Mouse (Mus musculus) forebrain, embryonic 16.5 days (tissue): ENCODE results near the gene 6430571L13Rik. TPM values are rescaled to one million over a fixed set of nuclear protein-coding genes. Genes with fewer than 3 reads are reported as not detected.
A peak's percentile ranks its signal among the peaks of the same experiment; 100 is the strongest.

Source experiments
- ATAC-seq: fragments of 200-750 bp; cut with Nextera tagmentation; 2 replicates; pipeline ENCODE4 v1.8.0; 2017; ENCODE audit warnings: mild to moderate bottlenecking, moderate library complexity
- H3K27ac ChIP-seq: fragments of 300-500 bp; sonication (generic); 2 replicates; pipeline ENCODE4 v1.5.1; 2014; ENCODE audit warnings: low read length, control low read depth
- H3K27me3 ChIP-seq: fragments of 300-500 bp; sonication (generic); replicated peaks from 2 replicates; pipeline ENCODE4 v1.6.1; 2014; ENCODE audit warnings: low read length; ENCODE audit not compliant: control insufficient read depth, insufficient read depth
- H3K36me3 ChIP-seq: fragments of 300-500 bp; sonication (generic); 2 replicates; pipeline ENCODE4 v1.6.1; 2014; ENCODE audit not compliant: control insufficient read depth, insufficient read depth
- H3K4me1 ChIP-seq: fragments of 300-500 bp; sonication (generic); replicated peaks from 2 replicates; pipeline ENCODE4 v1.6.1; 2014; ENCODE audit warnings: low read length; ENCODE audit not compliant: control insufficient read depth, insufficient read depth
- H3K4me2 ChIP-seq: fragments of 300-500 bp; sonication (generic); 2 replicates; pipeline ENCODE4 v1.6.1; 2014; ENCODE audit warnings: mild to moderate bottlenecking, low read length, control low read depth
- H3K4me3 ChIP-seq: fragments of 300-500 bp; sonication (generic); replicated peaks from 2 replicates; pipeline ENCODE4 v1.5.1; 2014; ENCODE audit warnings: mild to moderate bottlenecking, low read length, control low read depth
- H3K9ac ChIP-seq: fragments of 300-500 bp; sonication (generic); replicated peaks from 2 replicates; pipeline ENCODE4 v1.6.1; 2014; ENCODE audit warnings: low read depth, low read length, control low read depth
- H3K9me3 ChIP-seq: fragments of 300-500 bp; sonication (generic); 2 replicates; pipeline ENCODE4 v1.6.1; 2016; ENCODE audit warnings: low read length; ENCODE audit not compliant: control insufficient read depth
- WGBS: fragments of 180-500 bp; shearing (Covaris S2); extraction: QIAGEN DNeasy Blood & Tissue Kit; methylation state at CpG from one replicate; pipeline ENCODE4 v1.1.7; 2014; 5-methylcytosine and 5-hydroxymethylcytosine counted together
- polyA plus RNA-seq: library from polyadenylated mRNA; unstranded; fragments of >200 nt; fragmentation: Nextera tagmentation; extraction: Ambion mirVana; gene quantifications from 2 replicates; pipeline ENCODE4 v1.2.1, GENCODE M21; 2015

Gene 6430571L13Rik
- polyA plus RNA-seq, result 3.3 and 5.4 TPM in 2 replicates

DNA sequence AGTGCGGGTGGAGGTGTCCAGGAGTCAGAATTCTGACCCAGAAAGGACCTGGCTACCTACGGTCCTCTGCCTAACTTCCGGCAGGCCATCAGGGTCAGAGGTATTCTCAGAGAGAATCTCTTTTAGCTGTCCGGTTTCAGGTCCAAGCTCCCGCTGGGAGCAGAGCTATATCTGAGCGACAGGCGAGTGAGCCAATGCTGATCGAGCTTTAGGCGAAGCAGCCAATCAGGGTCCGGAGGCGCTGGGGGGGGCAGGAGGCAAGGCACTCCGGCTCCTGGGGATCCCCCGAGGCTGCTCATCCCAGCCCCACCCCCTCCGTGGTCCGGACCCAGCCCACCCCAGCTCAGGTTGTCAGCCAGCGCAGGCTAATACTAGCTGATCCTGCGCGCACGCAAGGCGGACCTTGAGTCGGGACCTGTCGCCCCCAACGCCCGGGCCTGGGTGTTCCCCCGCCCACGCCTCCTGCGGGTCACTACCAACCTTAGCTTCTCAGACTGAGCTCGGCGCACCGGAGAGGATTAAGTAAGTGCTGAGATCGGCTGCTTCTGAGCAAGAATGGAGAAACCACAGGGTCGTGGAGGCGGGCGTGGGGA is at the start of gene 6430571L13Rik:
6430571L13Rik (plus strand) TSS at position 336 of the 593 bp plus-strand sequence.
- peak within 1 kb of the TSS; percentile 72 for H3K4me2 ChIP-seq
- H3K27ac ChIP-seq, result 0 out of 2 replicates have a peak within 1 kb of the TSS, but pooled peaks have one; percentile 27
- ATAC-seq, result peak; percentile 95
- H3K36me3 ChIP-seq, result no peaks in the 10 kb centered on the region
- WGBS, result under 1% methylated on average over 34 of the region's 34 CpGs
- no peaks in the 10 kb centered on the region for H3K27me3 ChIP-seq
- no peaks in the 10 kb centered on the region for H3K9me3 ChIP-seq
- H3K9ac ChIP-seq, result peak within 1 kb of the TSS; percentile 82
- peak within 1 kb of the TSS; percentile 74 for H3K4me3 ChIP-seq
- H3K4me1 ChIP-seq, result peaks cover 22% of the 10 kb centered on the region

DNA sequence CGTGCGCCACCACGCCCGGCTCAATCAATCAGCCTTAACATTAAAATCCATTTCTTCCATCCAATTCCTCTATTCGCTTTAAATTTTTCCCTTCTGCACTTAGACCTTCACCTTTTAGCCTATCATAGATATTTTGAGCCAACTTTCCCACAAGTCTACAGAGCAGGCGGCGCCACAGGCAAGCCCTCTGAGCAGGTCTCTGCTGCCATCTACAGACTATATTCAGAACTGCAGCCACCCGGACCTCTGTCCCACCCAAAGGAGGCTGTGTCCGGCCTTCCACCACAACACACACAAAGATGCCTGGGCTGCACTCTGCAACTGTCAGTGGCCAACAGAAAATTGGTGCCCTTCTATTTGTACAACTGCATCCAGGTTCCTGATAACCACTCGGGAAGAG is 49.5 kb upstream of the 6430571L13Rik start:
- Histone ChIP-seq H3K27ac (no peak overlapping the region), H3K4me1 (peaks cover 12% of the 10 kb centered on the region), H3K9me3 (no peaks in the 10 kb centered on the region), H3K36me3 (no peaks in the 10 kb centered on the region), H3K4me3 (no peak overlapping the region), H3K9ac (no peak overlapping the region), H3K27me3 (0 out of 2 replicates have a peak, but pooled peaks cover 4% of the 10 kb centered on the region), H3K4me2 (no peak overlapping the region)
- WGBS, result 29% methylated on average over 10 of the region's 10 CpGs
- ATAC-seq, result peak; percentile 72

GRCm38 (mm10) chr9:107294249-107294648 is 46.2 kb upstream of the 6430571L13Rik start:
- WGBS, result 9% methylated on average over 6 of the region's 6 CpGs
- no peaks in the 10 kb centered on the region for H3K9me3 ChIP-seq

DNA sequence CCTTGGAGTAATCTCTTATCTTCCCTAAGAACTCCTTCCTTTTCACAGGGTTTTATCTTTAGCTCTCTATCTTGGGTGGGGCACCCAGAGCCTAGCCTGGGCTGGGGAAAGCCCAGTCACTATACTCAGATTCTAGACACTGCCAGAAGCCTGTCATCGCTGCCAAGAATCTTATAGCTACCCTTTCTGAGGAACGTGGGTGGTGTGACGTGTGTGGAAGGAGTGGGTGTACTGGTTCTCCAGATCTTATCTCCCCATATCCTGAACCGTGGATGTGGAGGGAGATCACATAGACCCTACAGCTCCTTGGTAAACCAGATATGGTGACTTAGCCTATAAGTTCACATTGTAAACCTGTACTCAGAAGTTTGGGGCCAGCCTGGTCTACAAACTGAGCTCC is 44.8 kb upstream of the 6430571L13Rik start:
- Histone ChIP-seq H3K4me3 (no peak overlapping the region), H3K4me1 (peaks cover 16% of the 10 kb centered on the region), H3K27me3 (no peaks in the 10 kb centered on the region), H3K9me3 (no peaks in the 10 kb centered on the region), H3K27ac (no peak overlapping the region), H3K36me3 (no peaks in the 10 kb centered on the region), H3K9ac (no peak overlapping the region), H3K4me2 (no peak overlapping the region; the same call in 1 of the 2 replicates)
- ATAC-seq, result no peak
- WGBS, result 85% methylated on average over 4 of the region's 4 CpGs

More at GRCm38 (mm10) chr9:107294249-107294648, 46.2 kb upstream of the 6430571L13Rik start:
- Histone ChIP-seq H3K9ac (no peak overlapping the region), H3K4me2 (no peak overlapping the region), H3K4me1 (peaks cover 24% of the 10 kb centered on the region), H3K27me3 (no peaks in the 10 kb centered on the region), H3K4me3 (no peak overlapping the region), H3K27ac (no peak overlapping the region), H3K36me3 (no peaks in the 10 kb centered on the region)
- ATAC-seq, result no peak

DNA sequence AAGGTAGTCTGAATTCAATTTTAAA is 44.6 kb upstream of the 6430571L13Rik start, which contains the start of gene Cish:
Cish (plus strand) TSS at position 11 of the 25 bp plus-strand sequence.
- Histone ChIP-seq H3K4me2 (peak within 1 kb of the TSS; percentile 68), H3K27me3 (no peaks in the 10 kb centered on the region), H3K4me1 (peaks cover 16% of the 10 kb centered on the region), H3K9ac (peak within 1 kb of the TSS; percentile 78), H3K9me3 (no peaks in the 10 kb centered on the region), H3K4me3 (peak within 1 kb of the TSS; percentile 76), H3K27ac (peak within 1 kb of the TSS; percentile 17; the same call in 1 of the 2 replicates), H3K36me3 (no peaks in the 10 kb centered on the region)
- ATAC-seq, result no peak

DNA sequence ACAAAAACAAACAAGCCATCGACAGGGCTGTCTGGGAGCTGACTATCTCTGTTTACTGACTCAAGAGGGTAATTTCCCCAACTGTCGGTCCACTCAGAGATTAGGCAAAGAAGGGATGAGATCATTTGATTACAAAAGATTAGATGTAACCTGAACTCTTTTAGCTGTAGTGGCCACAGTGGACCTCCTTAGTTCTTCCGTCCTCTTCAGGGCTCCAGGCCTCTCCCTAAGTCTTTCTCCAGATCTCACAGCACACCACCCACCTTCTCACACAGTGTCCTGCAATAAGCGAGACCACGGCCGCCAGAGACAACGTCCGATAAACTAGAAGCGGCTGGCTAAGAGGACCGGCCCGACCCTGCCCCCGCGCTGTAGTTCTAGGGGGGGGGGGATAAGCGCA is 44.4 kb upstream of the 6430571L13Rik start:
- H3K4me2 ChIP-seq, result peak overlapping the region; percentile 68
- H3K27ac ChIP-seq, result no peak overlapping the region
- H3K4me1 ChIP-seq, result peaks cover 16% of the 10 kb centered on the region
- ATAC-seq, result peak; percentile 27
- H3K4me3 ChIP-seq, result peak overlapping the region; percentile 76
- H3K36me3 ChIP-seq, result peaks cover under 1% of the 10 kb centered on the region; the same call in 1 of the 2 replicates
- 5% methylated on average over 14 of the region's 14 CpGs for WGBS
- H3K9me3 ChIP-seq, result no peaks in the 10 kb centered on the region
- H3K9ac ChIP-seq, result peak overlapping the region; percentile 14
- H3K27me3 ChIP-seq, result no peaks in the 10 kb centered on the region

GRCm38 (mm10) chr9:107296501-107296965 is 43.9 kb upstream of the 6430571L13Rik start:
- Histone ChIP-seq H3K27me3 (no peaks in the 10 kb centered on the region), H3K27ac (peak overlapping the region; percentile 17; the same call in 1 of the 2 replicates), H3K4me2 (peak overlapping the region; percentile 68), H3K9me3 (no peaks in the 10 kb centered on the region), H3K4me3 (peak overlapping the region; percentile 76), H3K4me1 (peaks cover 16% of the 10 kb centered on the region), H3K36me3 (peaks cover 5% of the 10 kb centered on the region; the same call in 1 of the 2 replicates), H3K9ac (peak overlapping the region; percentile 78)
- WGBS, result under 1% methylated on average over 29 of the region's 31 CpGs
- ATAC-seq, result peak; percentile 100

GRCm38 (mm10) chr9:107297059-107297458 is 43.3 kb upstream of the 6430571L13Rik start:
- peak overlapping the region; percentile 68 for H3K4me2 ChIP-seq
- H3K9ac ChIP-seq, result peak overlapping the region; percentile 78
- no peaks in the 10 kb centered on the region for H3K9me3 ChIP-seq
- 12% methylated on average over 16 of the region's 16 CpGs for WGBS
- H3K4me1 ChIP-seq, result peaks cover 16% of the 10 kb centered on the region
- no peaks in the 10 kb centered on the region for H3K27me3 ChIP-seq
- peak; percentile 24 for ATAC-seq
- peak overlapping the region; percentile 17; the same call in 1 of the 2 replicates for H3K27ac ChIP-seq
- H3K4me3 ChIP-seq, result peak overlapping the region; percentile 76
- H3K36me3 ChIP-seq, result peaks cover 5% of the 10 kb centered on the region; the same call in 1 of the 2 replicates

DNA sequence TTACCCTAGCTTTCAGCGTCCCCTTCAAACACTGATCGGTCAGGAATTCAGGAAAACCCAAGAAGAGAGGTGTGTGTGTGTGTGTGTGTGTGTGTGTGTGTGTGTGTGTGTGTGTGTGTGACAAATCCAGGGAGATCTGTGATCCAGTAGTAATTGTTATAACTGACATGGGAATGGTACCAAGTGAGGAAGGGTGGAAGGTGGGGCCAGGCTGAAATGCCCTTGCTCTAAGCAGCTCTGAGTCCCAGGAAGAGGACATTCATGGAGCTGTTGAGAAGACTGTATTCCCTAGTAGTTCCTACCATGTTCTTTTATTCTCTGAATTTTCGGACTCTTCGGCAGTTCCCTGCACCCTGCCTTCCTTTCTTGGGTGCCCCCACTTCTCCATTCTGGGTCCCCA is 42.7 kb upstream of the 6430571L13Rik start:
- no peaks in the 10 kb centered on the region for H3K27me3 ChIP-seq
- WGBS, result 94% methylated on average over 4 of the region's 4 CpGs
- no peak for ATAC-seq

More for the DNA sequence above, 42.7 kb upstream of the 6430571L13Rik start:
- peak overlapping the region; percentile 76 for H3K4me3 ChIP-seq
- peaks cover 5% of the 10 kb centered on the region; the same call in 1 of the 2 replicates for H3K36me3 ChIP-seq
- H3K9ac ChIP-seq, result no peak overlapping the region
- H3K4me2 ChIP-seq, result peak overlapping the region; percentile 68
- H3K9me3 ChIP-seq, result no peaks in the 10 kb centered on the region
- H3K4me1 ChIP-seq, result peaks cover 16% of the 10 kb centered on the region
- H3K27ac ChIP-seq, result no peak overlapping the region
